Mouse (Mus musculus): ENCODE measurements at regions not wholly inside any gene's neighbourhood (a gene's known extent, or its start where the extent isn't known, plus 50 kb on each side); places are given as distances from the start of the nearest gene placed in this dataset.
A peak's percentile ranks its signal among the peaks of the same experiment; 100 is the strongest.

GRCm38 (mm10) chr10:68378212-68378611, 99.7 kb upstream of the Arid5b start:
- no peak for DNase-seq
- intact Hi-C loops (cut with DNase I): no loop called here

- intact Hi-C loops (cut with DNase I): no loop called here
- DNase-seq: no peak
These were observed 98.9 kb upstream of the Arid5b start for GRCm38 (mm10) chr10:68377479-68377878.

GRCm38 (mm10) chr10:68373875-68374274, 95.3 kb upstream of the Arid5b start:
- intact Hi-C loops (cut with DNase I): no loop called here
- DNase-seq: peak in 1 of 2 experiments; percentile 16

GRCm38 (mm10) chr10:68371785-68372184, 93.2 kb upstream of the Arid5b start:
- intact Hi-C loops (cut with DNase I): no loop called here
- no peak for DNase-seq

GRCm38 (mm10) chr10:68370986-68371385, 92.4 kb upstream of the Arid5b start:
- intact Hi-C loops (cut with DNase I): no loop called here
- no peak for DNase-seq

GRCm38 (mm10) chr10:68366796-68367195, 88.3 kb upstream of the Arid5b start:
- intact Hi-C loops (cut with DNase I): no loop called here
- no peak for DNase-seq

- no peak for DNase-seq
- intact Hi-C loops (cut with DNase I): no loop called here
These were observed 82.4 kb upstream of the Arid5b start for GRCm38 (mm10) chr10:68360765-68361483.

- DNase-seq: no peak
- intact Hi-C loops (cut with DNase I): loop anchor here (5.0 kb wide), 1 partner anchor 548 kb away; no protein-coding TSS in a partner anchor
These were observed 80.6 kb upstream of the Arid5b start for GRCm38 (mm10) chr10:68359135-68359534.

- intact Hi-C loops (cut with DNase I): loop anchor here (5.0 kb wide), 1 partner anchor 550 kb away; no protein-coding TSS in a partner anchor
- DNase-seq: no peak
These were observed 78.4 kb upstream of the Arid5b start for GRCm38 (mm10) chr10:68356973-68357372.

- intact Hi-C loops (cut with DNase I): loop anchor here (5.0 kb wide), 1 partner anchor 551 kb away; no protein-coding TSS in a partner anchor
- no peak for DNase-seq
These were observed 78.0 kb upstream of the Arid5b start for GRCm38 (mm10) chr10:68356521-68356920.

- intact Hi-C loops (cut with DNase I): loop anchor here (5.0 kb wide), 1 partner anchor 551 kb away; no protein-coding TSS in a partner anchor
- DNase-seq: no peak
These were observed 77.5 kb upstream of the Arid5b start for GRCm38 (mm10) chr10:68356093-68356485.

GRCm38 (mm10) chr10:68355471-68356092, 77.0 kb upstream of the Arid5b start:
- intact Hi-C loops (cut with DNase I): loop anchor here (5.0 kb wide), 1 partner anchor 552 kb away; no protein-coding TSS in a partner anchor
- DNase-seq: no peak

GRCm38 (mm10) chr10:68354335-68355231, 76.0 kb upstream of the Arid5b start:
- intact Hi-C loops (cut with DNase I): loop anchor here (5.0 kb wide), 3 partner anchors 72 to 553 kb away; no protein-coding TSS in a partner anchor
- peak; percentile 37 to 41 for DNase-seq

- DNase-seq: peak in 1 of 2 experiments; percentile 26
- intact Hi-C loops (cut with DNase I): loop anchor here (5.0 kb wide), 2 partner anchors 71 to 94 kb away; no protein-coding TSS in a partner anchor
These were observed 75.2 kb upstream of the Arid5b start for GRCm38 (mm10) chr10:68353692-68354232.

GRCm38 (mm10) chr10:68351841-68352555, 73.5 kb upstream of the Arid5b start:
- intact Hi-C loops (cut with DNase I): loop anchor here (5.0 kb wide), 2 partner anchors 70 to 95 kb away; no protein-coding TSS in a partner anchor
- no peak for DNase-seq

- DNase-seq: no peak
- intact Hi-C loops (cut with DNase I): loop anchor here (5.0 kb wide), 2 partner anchors 69 to 96 kb away; no protein-coding TSS in a partner anchor
These were observed 72.9 kb upstream of the Arid5b start for GRCm38 (mm10) chr10:68351441-68351840.

- intact Hi-C loops (cut with DNase I): loop anchor here (5.0 kb wide), 2 partner anchors 68 to 97 kb away; no protein-coding TSS in a partner anchor
- DNase-seq: no peak
These were observed 72.3 kb upstream of the Arid5b start for GRCm38 (mm10) chr10:68350798-68351197.

GRCm38 (mm10) chr10:68347806-68348205, 69.3 kb upstream of the Arid5b start:
- no peak for DNase-seq
- intact Hi-C loops (cut with DNase I): no loop called here

- no peak for DNase-seq
These were observed 66.6 kb upstream of the Arid5b start for GRCm38 (mm10) chr10:68344991-68345720.

More at GRCm38 (mm10) chr10:68344991-68345720, 66.6 kb upstream of the Arid5b start:
- intact Hi-C loops (cut with DNase I): no loop called here
